Mouse (Mus musculus): ENCODE data around the gene Lmtk3.

Lmtk3 gene

GRCm38 (mm10) chr7:45784524-45785372, 1.2 kb downstream of the Lmtk3 start, which contains the start of gene Sult2b1:
Sult2b1 (minus strand) TSS chr7:45784669.
- peak; percentile 96 for DNase-seq (ENCODE audit: low spot score)

- DNase-seq (ENCODE audit: low spot score): peak; percentile 48
Observed at GRCm38 (mm10) chr7:45785388-45786135, 2.0 kb downstream of the Lmtk3 start.

GRCm38 (mm10) chr7:45786136-45786578, 2.6 kb downstream of the Lmtk3 start:
- DNase-seq (ENCODE audit: low spot score): peak; percentile 95

GRCm38 (mm10) chr7:45786661-45787413, 3.3 kb downstream of the Lmtk3 start:
- DNase-seq (ENCODE audit: low spot score): peak; percentile 89

GRCm38 (mm10) chr7:45787642-45788041, 4.1 kb downstream of the Lmtk3 start:
- no peak for DNase-seq (ENCODE audit: low spot score)

GRCm38 (mm10) chr7:45790721-45791120, 7.2 kb downstream of the Lmtk3 start:
- no peak for DNase-seq (ENCODE audit: low spot score)

GRCm38 (mm10) chr7:45791756-45792490, 8.4 kb downstream of the Lmtk3 start:
- DNase-seq (ENCODE audit: low spot score): no peak

- DNase-seq (ENCODE audit: low spot score): no peak
Observed at GRCm38 (mm10) chr7:45793240-45793639, 9.7 kb downstream of the Lmtk3 start.

- DNase-seq (ENCODE audit: low spot score): no peak
Observed at GRCm38 (mm10) chr7:45793969-45794585, 10.5 kb downstream of the Lmtk3 start.

- no peak for DNase-seq (ENCODE audit: low spot score)
Observed at GRCm38 (mm10) chr7:45794971-45795370, 11.4 kb downstream of the Lmtk3 start.

- DNase-seq (ENCODE audit: low spot score): no peak
Observed at GRCm38 (mm10) chr7:45796950-45797349, 13.4 kb downstream of the Lmtk3 start.

- DNase-seq (ENCODE audit: low spot score): no peak
Observed at GRCm38 (mm10) chr7:45797661-45798510, 14.3 kb downstream of the Lmtk3 start.

- no peak for DNase-seq (ENCODE audit: low spot score)
Observed at GRCm38 (mm10) chr7:45798511-45798836, 14.9 kb downstream of the Lmtk3 start.

- no peak for DNase-seq (ENCODE audit: low spot score)
Observed at GRCm38 (mm10) chr7:45798931-45799330, 15.4 kb downstream of the Lmtk3 start.

- DNase-seq (ENCODE audit: low spot score): no peak
Observed at GRCm38 (mm10) chr7:45800001-45800400, 16.5 kb downstream of the Lmtk3 start.

GRCm38 (mm10) chr7:45800546-45801204, 17.1 kb downstream of the Lmtk3 start:
- DNase-seq (ENCODE audit: low spot score): peak; percentile 59

GRCm38 (mm10) chr7:45801348-45801747, 17.8 kb downstream of the Lmtk3 start:
- DNase-seq (ENCODE audit: low spot score): peak; percentile 95

GRCm38 (mm10) chr7:45802551-45802950, 19.0 kb downstream of the Lmtk3 start:
- DNase-seq (ENCODE audit: low spot score): no peak

GRCm38 (mm10) chr7:45805941-45806340, 22.4 kb downstream of the Lmtk3 start:
- no peak for DNase-seq (ENCODE audit: low spot score)

- no peak for DNase-seq (ENCODE audit: low spot score)
Observed at GRCm38 (mm10) chr7:45808471-45808870, 24.9 kb downstream of the Lmtk3 start.

Measured in embryo, embryonic 10 days (tissue).